Mouse (Mus musculus) macrophage (primary cell): ENCODE data around the gene Nudt2. TPM values are rescaled to one million over a fixed set of nuclear protein-coding genes. Genes with fewer than 3 reads are reported as not detected.
A peak's percentile ranks its signal among the peaks of the same experiment; 100 is the strongest.

ENCODE experiments used
- H3K27ac ChIP-seq: fragments of 350-480 bp; formaldehyde crosslinking; 2 replicates; pipeline ENCODE4 v1.9.0; 2021
- H3K36me3 ChIP-seq: fragments of 350-480 bp; formaldehyde crosslinking; 2 replicates; pipeline ENCODE4 v1.9.0; 2021; ENCODE audit errors: inconsistent target
- H3K4me3 ChIP-seq: fragments of 350-480 bp; formaldehyde crosslinking; 2 replicates; pipeline ENCODE4 v1.9.0; 2021; ENCODE audit errors: inconsistent target
- H3K79me2 ChIP-seq: fragments of 350-480 bp; formaldehyde crosslinking; 2 replicates; pipeline ENCODE4 v1.9.0; 2021; ENCODE audit errors: inconsistent target
- WGBS: methylation state at CpG from one replicate; pipeline ENCODE4 v1.1.7; 2026; ENCODE audit warnings: inconsistent platforms; ENCODE audit not compliant: missing documents; 5-methylcytosine and 5-hydroxymethylcytosine counted together
- polyA plus RNA-seq: library from polyadenylated mRNA; stranded (reverse); fragments of 250-400 nt; gene quantifications from 3 replicates; pipeline ENCODE4 v1.2.4, GENCODE M21; 2018; ENCODE audit warnings: inconsistent platforms

Gene Nudt2
- polyA plus RNA-seq, 1 experiment from 2014 or later, result 26.0 TPM

GRCm38 (mm10) chr4:41499619-41500018 is 34.7 kb downstream of the Nudt2 start:
- Histone ChIP-seq H3K79me2 (no peaks in the 10 kb centered on the region), H3K27ac (no peak overlapping the region), H3K36me3 (no peaks in the 10 kb centered on the region), H3K4me3 (no peak overlapping the region)
- 77% methylated on average over 8 of the region's 8 CpGs for WGBS

GRCm38 (mm10) chr4:41500787-41501186 is 35.8 kb downstream of the Nudt2 start:
- Histone ChIP-seq H3K36me3 (no peaks in the 10 kb centered on the region), H3K4me3 (no peak overlapping the region), H3K79me2 (no peaks in the 10 kb centered on the region), H3K27ac (no peak overlapping the region)
- WGBS, result 91% methylated on average over 4 of the region's 4 CpGs

GRCm38 (mm10) chr4:41502171-41502940 is 37.4 kb downstream of the Nudt2 start:
- no peak overlapping the region for H3K27ac ChIP-seq
- no peak overlapping the region for H3K4me3 ChIP-seq
- 31% methylated on average over 18 of the region's 20 CpGs for WGBS
- no peaks in the 10 kb centered on the region for H3K79me2 ChIP-seq
- no peaks in the 10 kb centered on the region for H3K36me3 ChIP-seq

GRCm38 (mm10) chr4:41502986-41503412 is 38.0 kb downstream of the Nudt2 start, which contains the start of gene AI464131:
Gene AI464131 (minus strand): TSS chr4:41503076.
- H3K79me2 ChIP-seq, result no peaks in the 10 kb centered on the region
- 5% methylated on average over 15 of the region's 18 CpGs for WGBS
- no peaks in the 10 kb centered on the region for H3K36me3 ChIP-seq
- no peak within 1 kb of the TSS for H3K4me3 ChIP-seq
- H3K27ac ChIP-seq, result no peak within 1 kb of the TSS

GRCm38 (mm10) chr4:41504325-41504724 is 39.4 kb downstream of the Nudt2 start:
- H3K4me3 ChIP-seq, result no peak overlapping the region
- no peak overlapping the region for H3K27ac ChIP-seq
- 81% methylated on average over 5 of the region's 5 CpGs for WGBS
- no peaks in the 10 kb centered on the region for H3K36me3 ChIP-seq
- no peaks in the 10 kb centered on the region for H3K79me2 ChIP-seq

- WGBS, result 74% methylated on average over 11 of the region's 11 CpGs
- Histone ChIP-seq H3K36me3 (no peaks in the 10 kb centered on the region), H3K4me3 (no peak overlapping the region), H3K27ac (no peak overlapping the region), H3K79me2 (no peaks in the 10 kb centered on the region)
Measured at GRCm38 (mm10) chr4:41505131-41505551, 40.2 kb downstream of the Nudt2 start.

- H3K36me3 ChIP-seq, result no peaks in the 10 kb centered on the region
- no peaks in the 10 kb centered on the region for H3K79me2 ChIP-seq
- no peak overlapping the region for H3K4me3 ChIP-seq
- 20% methylated on average over 13 of the region's 13 CpGs for WGBS
- H3K27ac ChIP-seq, result no peak overlapping the region
Measured at GRCm38 (mm10) chr4:41506156-41506555, 41.2 kb downstream of the Nudt2 start.

GRCm38 (mm10) chr4:41506906-41507305 is 42.0 kb downstream of the Nudt2 start:
- Histone ChIP-seq H3K4me3 (peak overlapping the region; percentile 14; the same call in 1 of the 2 replicates), H3K36me3 (no peaks in the 10 kb centered on the region), H3K79me2 (no peaks in the 10 kb centered on the region), H3K27ac (no peak overlapping the region)
- 3% methylated on average over 18 of the region's 29 CpGs for whole genome bisulfite sequencing

GRCm38 (mm10) chr4:41507326-41507924 is 42.5 kb downstream of the Nudt2 start:
- Histone ChIP-seq H3K36me3 (no peaks in the 10 kb centered on the region), H3K4me3 (peak overlapping the region; percentile 14; the same call in 1 of the 2 replicates), H3K27ac (no peak overlapping the region), H3K79me2 (no peaks in the 10 kb centered on the region)
- WGBS, result 20% methylated on average over 22 of the region's 22 CpGs

- Histone ChIP-seq H3K27ac (no peak overlapping the region), H3K36me3 (no peaks in the 10 kb centered on the region)
- WGBS, result 62% methylated on average over 7 of the region's 7 CpGs
Measured at GRCm38 (mm10) chr4:41507998-41508397, 43.0 kb downstream of the Nudt2 start.

GRCm38 (mm10) chr4:41513309-41513708 is 48.4 kb downstream of the Nudt2 start:
- no peaks in the 10 kb centered on the region for H3K79me2 ChIP-seq
- no peak overlapping the region for H3K27ac ChIP-seq
- H3K4me3 ChIP-seq, result no peak overlapping the region
- no peaks in the 10 kb centered on the region for H3K36me3 ChIP-seq
- WGBS, result 67% methylated on average over 4 of the region's 4 CpGs

More at GRCm38 (mm10) chr4:41507998-41508397, 43.0 kb downstream of the Nudt2 start:
- H3K4me3 ChIP-seq, result no peak overlapping the region
- H3K79me2 ChIP-seq, result no peaks in the 10 kb centered on the region

- 26% methylated on average over 8 of the region's 8 CpGs for WGBS
- no peaks in the 10 kb centered on the region for H3K79me2 ChIP-seq
- no peak overlapping the region for H3K4me3 ChIP-seq
- peaks cover under 1% of the 10 kb centered on the region; the same call in 1 of the 2 replicates for H3K36me3 ChIP-seq
- no peak overlapping the region for H3K27ac ChIP-seq
Measured at GRCm38 (mm10) chr4:41513714-41514113, 48.8 kb downstream of the Nudt2 start.

GRCm38 (mm10) chr4:41517233-41517632 is 52.3 kb downstream of the Nudt2 start, which contains the start of gene 1110017D15Rik:
Gene 1110017D15Rik (minus strand): TSS chr4:41517333.
- Histone ChIP-seq H3K27ac (no peak within 1 kb of the TSS), H3K4me3 (no peak within 1 kb of the TSS), H3K79me2 (no peaks in the 10 kb centered on the region), H3K36me3 (peaks cover 34% of the 10 kb centered on the region)
- WGBS, result 100% methylated on average over 2 of the region's 2 CpGs

GRCm38 (mm10) chr4:41518349-41518748 is 53.4 kb downstream of the Nudt2 start:
- Histone ChIP-seq H3K4me3 (no peak overlapping the region), H3K36me3 (peaks cover 42% of the 10 kb centered on the region), H3K27ac (no peak overlapping the region), H3K79me2 (no peaks in the 10 kb centered on the region)
- WGBS, result 85% methylated on average over 7 of the region's 7 CpGs

- Histone ChIP-seq H3K79me2 (no peaks in the 10 kb centered on the region), H3K4me3 (no peak overlapping the region), H3K36me3 (peaks cover 51% of the 10 kb centered on the region), H3K27ac (no peak overlapping the region)
- 91% methylated on average over 5 of the region's 5 CpGs for WGBS
Measured at GRCm38 (mm10) chr4:41519195-41519594, 54.2 kb downstream of the Nudt2 start.
